Comparison of ENCODE assay signal across 19 mouse cellular contexts in the genomic region with DNA sequence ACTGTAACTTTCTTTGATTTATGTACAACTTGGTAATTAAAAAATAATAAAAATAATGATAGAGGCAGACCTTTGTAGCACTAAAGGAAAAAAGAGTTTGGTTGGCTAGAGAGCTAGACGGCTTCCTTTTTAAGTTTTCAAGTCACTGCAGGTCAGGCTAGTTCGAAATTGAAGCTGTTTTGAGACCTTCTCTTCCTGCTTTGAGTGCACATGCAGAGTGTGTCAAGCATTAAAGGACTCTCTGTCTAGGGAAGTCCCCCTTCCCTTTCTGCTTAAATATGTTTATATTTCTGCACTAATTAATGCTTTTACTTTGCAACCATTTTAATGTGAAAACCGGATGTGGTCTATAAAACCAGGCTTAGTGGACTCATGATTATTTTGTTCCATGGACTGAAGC. TPM values are rescaled to one million over a fixed set of nuclear protein-coding genes. Genes with fewer than 3 reads are reported as not detected.
DNase-seq lines count a peak whose midpoint lies in the region; ATAC-seq lines count a peak whose summit lies in the region.
"Had no signal": no experiment of that assay in that cellular context is flagged by ENCODE, and none has a peak within 500 bp of the region (broad histone marks: within the 10 kb centered on the region; RNA-seq: fewer than 3 reads in every experiment).

No protein-coding gene starts in this region.

- H3K4me1 ChIP-seq in kidney, embryonic 16.5 days (ENCODE audit: insufficient read depth, low read length): peaks cover 14% of the 10 kb centered on the region
- H3K4me1 ChIP-seq in forebrain, embryonic 10.5 days: peaks cover 23% of the 10 kb centered on the region

- no peak overlapping the region for H3K9ac ChIP-seq in kidney, embryonic 16.5 days (replicated peaks; ENCODE audit: low read length)
- H3K9ac ChIP-seq: forebrain, embryonic 13.5 days; kidney, embryonic 15.5 days had no signal

- 35% methylated on average over 3 of the region's 3 CpGs for WGBS in kidney, embryonic 16.5 days
- 67% methylated on average over 3 of the region's 3 CpGs for WGBS in forebrain, embryonic 10.5 days

- H3K4me2 ChIP-seq in kidney, embryonic 16.5 days (replicated peaks; ENCODE audit: low read depth, low read length): no peak overlapping the region
- H3K4me2 ChIP-seq: forebrain, embryonic 13.5 days; midbrain, embryonic 11.5 days had no signal

- H3K27me3 ChIP-seq in kidney, embryonic 16.5 days (ENCODE audit: insufficient read depth, low read length): no peaks in the 10 kb centered on the region
- H3K27me3 ChIP-seq in forebrain, embryonic 10.5 days (ENCODE audit: poor library complexity, severe bottlenecking): no peaks in the 10 kb centered on the region
- H3K27me3 ChIP-seq: kidney, embryonic 15.5 days; limb, embryonic 15.5 days had no signal

- H3K4me3 ChIP-seq in kidney, embryonic 16.5 days (ENCODE audit: low read length): no peak overlapping the region
- no peak overlapping the region for H3K4me3 ChIP-seq in forebrain, embryonic 10.5 days
- H3K4me3 ChIP-seq: forebrain, embryonic 13.5 days; kidney, embryonic 15.5 days had no signal

- no peak overlapping the region for H3K27ac ChIP-seq in kidney, embryonic 16.5 days (ENCODE audit: low read length)
- no peak overlapping the region for H3K27ac ChIP-seq in forebrain, embryonic 10.5 days
- H3K27ac ChIP-seq: forebrain, embryonic 13.5 days had no signal

- no peaks in the 10 kb centered on the region for H3K9me3 ChIP-seq in kidney, embryonic 16.5 days (ENCODE audit: low read length)
- no peaks in the 10 kb centered on the region for H3K9me3 ChIP-seq in forebrain, embryonic 10.5 days
- H3K9me3 ChIP-seq: forebrain, embryonic 13.5 days; kidney, embryonic 15.5 days; limb, embryonic 15.5 days had no signal

- DNase-seq in embryo, embryonic 11 days: peak; percentile 4
- DNase-seq in embryo, embryonic 9.5 days (ENCODE audit: extremely low spot score): no peak
- DNase-seq in kidney, adult 18-20 months: no peak
- DNase-seq in 3134 (ENCODE audit: extremely low read depth, insufficient read length, low spot score): peak; percentile 25
- DNase-seq in thymus, postnatal 36 days: no peak
- no peak for DNase-seq in forebrain, embryonic 10.5 days (ENCODE audit: extremely low spot score, low spot score)
- DNase-seq: cerebellum, postnatal 14 days; gastrocnemius, postnatal 10 days; heart, adult 18-20 months; heart, postnatal 4 days; layer of hippocampus, postnatal 36 days; lung, postnatal 4 days had no signal

- no peaks in the 10 kb centered on the region for H3K36me3 ChIP-seq in kidney, embryonic 16.5 days (ENCODE audit: insufficient read depth, low read length)
- H3K36me3 ChIP-seq in forebrain, embryonic 10.5 days (replicated peaks): no peaks in the 10 kb centered on the region
- H3K36me3 ChIP-seq: kidney, embryonic 15.5 days; limb, embryonic 15.5 days had no signal

- peak; percentile 58; the same call in 1 of the 2 replicates for ATAC-seq in kidney, embryonic 16.5 days (ENCODE audit: low FRiP score, low TSS enrichment)
- peak; percentile 74 for ATAC-seq in inflammation-experienced regulatory T-cells, adult 6 months
- ATAC-seq: hindbrain, embryonic 16.5 days had no signal

RNA-seq across cellular contexts. Expression of a gene that starts 8.5 kb away (rescaled TPM):
- 12.8 and 14.4 TPM in 2 replicates for polyA plus RNA-seq in kidney, embryonic 16.5 days (2015; fragmentation: Nextera tagmentation; extraction: Ambion mirVana)
- polyA plus RNA-seq in inflammation-experienced regulatory T-cells, adult 6 months (2017; shearing (Covaris generic)): under 1 TPM in 2 of 3 experiments, not detected in 1; 0.77 to 0.86 TPM
- polyA plus RNA-seq in forebrain, embryonic 10.5 days (2016; fragmentation: Nextera tagmentation; extraction: Ambion mirVana): 14.2 and 18.0 TPM in 2 replicates

Comparison
In these comparisons a context has a peak if more than half of its experiments do, and no peak if none do; other contexts are left out.
1. DNase-seq: peak in embryo, embryonic 11 days (single experiment) and 3134 (single experiment); none in embryo, embryonic 9.5 days (single experiment), kidney, adult 18-20 months (single experiment), thymus, postnatal 36 days (0 of 2) and forebrain, embryonic 10.5 days (single experiment).